Mouse (Mus musculus): ENCODE data around the gene Cldn34c1. TPM values are rescaled to one million over a fixed set of nuclear protein-coding genes. Genes with fewer than 3 reads are reported as not detected.
"Not testable (repeated sequence)": the region's sequence is repeated elsewhere in the genome, so short reads cannot be mapped to it uniquely, and the experiment has no call there.

The Cldn34c1 gene
- 20.8 and 22.9 TPM in 2 replicates for polyA plus RNA-seq (2014; fragmentation: Nextera tagmentation; extraction: Ambion mirVana)

DNA sequence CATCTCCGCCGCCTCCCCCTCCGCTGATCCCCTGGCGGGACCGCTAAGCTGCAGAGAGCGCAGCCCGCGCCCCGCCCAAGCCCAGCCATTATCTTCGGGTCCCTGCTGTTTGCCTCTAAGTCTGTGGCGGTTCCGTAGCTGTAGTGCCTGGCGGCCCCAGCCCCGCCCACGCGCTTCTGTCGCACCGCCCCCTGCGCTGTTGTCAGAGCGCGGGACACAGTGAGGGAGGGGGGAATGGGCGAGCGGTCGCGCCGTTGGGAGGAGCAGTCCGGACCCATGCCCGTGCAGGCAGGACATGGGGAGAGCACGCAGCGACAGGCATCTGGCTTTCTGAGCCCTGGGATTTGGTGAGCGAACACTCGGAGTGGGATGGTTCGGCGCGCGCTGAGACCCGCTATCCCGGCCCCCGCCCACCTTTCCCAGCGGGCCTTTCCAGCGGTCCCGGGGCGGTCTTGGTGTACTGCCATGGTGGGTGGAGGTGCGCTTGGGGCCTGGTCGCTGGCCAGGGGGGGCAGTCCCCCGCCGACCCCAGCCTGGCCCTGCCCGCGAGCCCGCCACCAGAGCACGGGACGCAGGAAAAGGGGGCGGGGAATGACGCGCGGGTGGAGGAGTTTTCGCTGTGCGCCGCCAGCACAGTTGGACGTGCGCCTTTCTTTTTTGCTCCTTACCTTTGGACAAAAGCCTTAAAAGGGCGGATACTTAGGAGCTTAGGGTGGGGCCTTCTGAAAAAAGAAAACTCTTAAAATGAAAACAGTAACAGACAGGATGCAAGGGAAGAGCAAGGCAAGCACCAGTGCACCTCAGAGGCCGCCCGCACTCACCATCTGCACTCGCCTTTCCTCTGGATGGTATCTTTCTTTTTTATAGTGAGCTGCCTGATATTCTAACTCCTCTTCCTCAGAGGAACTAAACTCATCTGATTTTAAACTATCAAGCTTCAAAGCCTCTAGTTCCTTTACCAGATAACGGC is at the start of gene Cldn34c1:
Gene Cldn34c1, plus strand, starts transcription at position 205 of the 970 bp plus-strand sequence.
- Histone ChIP-seq H3K4me3 (ENCODE audit: low read depth, low read length) (peak within 1 kb of the TSS; percentile 49), H3K4me2 (ENCODE audit: low read depth, low read length) (peak within 1 kb of the TSS; percentile 23), H3K4me1 (ENCODE audit: control insufficient read depth, insufficient read depth, low read length) (no peaks in the 10 kb centered on the region), H3K36me3 (replicated peaks; ENCODE audit: control insufficient read depth, insufficient read depth, low read depth, low read length) (no peaks in the 10 kb centered on the region), H3K9ac (replicated peaks; ENCODE audit: low read length) (peak within 1 kb of the TSS; percentile 63), H3K27ac (replicated peaks; ENCODE audit: low read depth, low read length) (peak within 1 kb of the TSS; percentile 83), H3K27me3 (ENCODE audit: control insufficient read depth, insufficient read depth, low read length) (no peaks in the 10 kb centered on the region), H3K9me3 (replicated peaks; ENCODE audit: control insufficient read depth, low read length) (no peaks in the 10 kb centered on the region)
- ATAC-seq (replicated peaks; ENCODE audit: insufficient number of reproducible peaks, low FRiP score, low TSS enrichment, low read depth), result peak; percentile 99
- peak; percentile 82 for DNase-seq (ENCODE audit: low spot score)
- 6% methylated on average over 59 of the region's 66 CpGs for WGBS

DNA sequence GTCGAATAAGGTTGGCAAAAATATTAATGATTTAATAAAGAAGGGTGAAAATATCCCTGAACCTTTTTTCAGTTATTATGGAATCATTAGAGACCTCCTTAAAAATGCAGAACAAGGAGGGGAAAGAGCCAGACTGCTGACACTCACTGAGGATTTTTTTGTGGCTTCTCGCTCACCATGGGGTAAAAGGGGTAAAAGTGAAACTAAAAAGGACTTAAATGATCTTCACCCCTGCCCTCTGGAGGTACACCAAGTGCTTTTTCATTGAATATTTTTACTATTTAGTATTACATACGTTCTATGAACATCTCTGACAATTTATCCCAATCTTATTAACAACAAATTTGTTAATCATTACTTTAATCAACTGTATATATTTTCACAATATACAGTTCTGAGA is 15.9 kb upstream of the Cldn34c1 start:
- Histone ChIP-seq H3K4me2 (ENCODE audit: low read depth, low read length) (no peak overlapping the region), H3K27me3 (ENCODE audit: control insufficient read depth, insufficient read depth, low read length) (no peaks in the 10 kb centered on the region), H3K4me1 (ENCODE audit: control insufficient read depth, insufficient read depth, low read length) (no peaks in the 10 kb centered on the region)

DNA sequence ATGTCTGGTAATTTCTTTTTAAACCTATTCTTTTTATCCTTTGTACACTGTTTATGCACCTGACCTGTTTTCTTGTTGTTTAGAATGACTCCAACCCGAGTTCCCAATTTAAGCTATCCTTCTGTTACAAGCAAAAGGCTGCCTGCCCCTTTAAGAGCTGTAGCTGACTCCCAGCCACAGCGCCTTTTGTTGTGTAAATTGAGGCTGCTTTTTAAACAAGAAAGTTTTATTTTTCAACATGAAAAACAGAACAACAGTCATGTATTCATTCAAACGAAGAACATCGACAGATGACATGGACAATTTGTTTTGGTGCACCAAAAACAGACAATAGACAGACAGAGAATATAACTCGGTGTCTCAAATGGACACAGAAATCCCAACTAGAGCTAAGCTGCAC is 489 bp upstream of the Cldn34c1 start:
- not testable (repeated sequence) for H3K27me3 ChIP-seq (ENCODE audit: control insufficient read depth, insufficient read depth, low read length); H3K9me3 ChIP-seq (replicated peaks; ENCODE audit: control insufficient read depth, low read length); H3K4me2 ChIP-seq (ENCODE audit: low read depth, low read length); H3K36me3 ChIP-seq (replicated peaks; ENCODE audit: control insufficient read depth, insufficient read depth, low read depth, low read length); ATAC-seq (replicated peaks; ENCODE audit: insufficient number of reproducible peaks, low FRiP score, low TSS enrichment, low read depth); H3K4me1 ChIP-seq (ENCODE audit: control insufficient read depth, insufficient read depth, low read length)
- Histone ChIP-seq H3K4me3 (ENCODE audit: low read depth, low read length) (peak overlapping the region; percentile 49), H3K27ac (replicated peaks; ENCODE audit: low read depth, low read length) (peak overlapping the region; percentile 83; the same call in 1 of the 2 replicates), H3K9ac (replicated peaks; ENCODE audit: low read length) (peak overlapping the region; percentile 63)
- peak; percentile 55 for DNase-seq (ENCODE audit: low spot score)
- WGBS, result 13% methylated on average over 5 of the region's 5 CpGs

More for the DNA sequence above, 15.9 kb upstream of the Cldn34c1 start:
- DNase-seq (ENCODE audit: low spot score), result no peak
- no peaks in the 10 kb centered on the region for H3K9me3 ChIP-seq (replicated peaks; ENCODE audit: control insufficient read depth, low read length)
- H3K9ac ChIP-seq (replicated peaks; ENCODE audit: low read length), result no peak overlapping the region
- H3K4me3 ChIP-seq (ENCODE audit: low read depth, low read length), result no peak overlapping the region
- H3K27ac ChIP-seq (replicated peaks; ENCODE audit: low read depth, low read length), result no peak overlapping the region
- H3K36me3 ChIP-seq (replicated peaks; ENCODE audit: control insufficient read depth, insufficient read depth, low read depth, low read length), result no peaks in the 10 kb centered on the region
- ATAC-seq (replicated peaks; ENCODE audit: insufficient number of reproducible peaks, low FRiP score, low TSS enrichment, low read depth), result no peak
- 87% methylated on average over 3 of the region's 3 CpGs for WGBS

DNA sequence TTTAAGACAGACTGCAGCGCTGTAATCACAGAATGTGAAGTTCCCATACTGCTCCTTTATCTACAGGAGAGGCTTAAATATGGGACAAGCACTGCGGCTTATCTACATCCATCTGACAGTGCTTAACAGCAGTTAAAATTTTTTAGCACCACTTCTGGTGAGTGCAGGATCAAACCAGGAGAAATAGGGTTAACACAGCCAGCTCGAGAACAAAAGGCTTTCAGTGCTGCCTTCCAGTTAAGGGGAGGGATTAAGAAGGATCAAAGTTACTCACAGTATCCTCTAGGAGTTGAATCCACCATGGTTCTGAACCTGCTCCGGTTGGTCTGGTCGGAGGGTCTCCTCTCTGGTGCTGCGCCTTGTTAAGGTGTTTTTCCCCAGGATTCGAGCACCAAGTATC is 1.4 kb downstream of the Cldn34c1 start:
- not testable (repeated sequence) for H3K27ac ChIP-seq (replicated peaks; ENCODE audit: low read depth, low read length); H3K36me3 ChIP-seq (replicated peaks; ENCODE audit: control insufficient read depth, insufficient read depth, low read depth, low read length); H3K4me1 ChIP-seq (ENCODE audit: control insufficient read depth, insufficient read depth, low read length); H3K27me3 ChIP-seq (ENCODE audit: control insufficient read depth, insufficient read depth, low read length); H3K9me3 ChIP-seq (replicated peaks; ENCODE audit: control insufficient read depth, low read length); ATAC-seq (replicated peaks; ENCODE audit: insufficient number of reproducible peaks, low FRiP score, low TSS enrichment, low read depth)
- peak; percentile 49 for DNase-seq (ENCODE audit: low spot score)
- 10% methylated on average over 7 of the region's 7 CpGs for WGBS
- Histone ChIP-seq H3K4me2 (ENCODE audit: low read depth, low read length) (peak overlapping the region; percentile 23), H3K9ac (replicated peaks; ENCODE audit: low read length) (peak overlapping the region; percentile 25; the same call in 1 of the 2 replicates), H3K4me3 (ENCODE audit: low read depth, low read length) (peak overlapping the region; percentile 49)

DNA sequence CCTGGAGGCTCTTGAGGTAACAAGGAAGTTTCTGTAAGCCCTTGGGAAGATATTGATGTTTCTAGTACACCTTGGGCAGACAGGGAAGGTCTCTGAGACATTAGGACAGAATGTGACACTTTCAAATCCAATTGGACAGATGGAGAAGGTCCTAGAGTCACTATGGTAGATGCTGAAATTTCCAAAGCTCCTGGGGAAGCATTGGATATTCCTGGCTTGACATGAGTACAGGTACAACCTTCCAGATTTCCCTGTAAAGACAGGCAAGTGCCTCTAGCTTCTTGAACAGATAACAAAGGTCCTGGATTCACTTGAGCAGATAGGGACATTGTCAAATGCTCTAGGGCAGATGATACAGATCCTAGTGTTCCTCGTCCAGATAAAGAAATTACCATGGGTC is 119.1 kb downstream of the Cldn34c1 start, which contains the start of gene Srsx:
Gene Srsx, minus strand, starts transcription at position 101 of the 400 bp plus-strand sequence.
- not testable (repeated sequence) for DNase-seq (ENCODE audit: low spot score)
- WGBS, result no CpG with 5 or more reads among the region's 1 CpGs

More for the DNA sequence above, 119.1 kb downstream of the Cldn34c1 start, which contains the start of gene Srsx:
- not testable (repeated sequence) for H3K4me2 ChIP-seq (ENCODE audit: low read depth, low read length); H3K36me3 ChIP-seq (replicated peaks; ENCODE audit: control insufficient read depth, insufficient read depth, low read depth, low read length); H3K4me3 ChIP-seq (ENCODE audit: low read depth, low read length); ATAC-seq (replicated peaks; ENCODE audit: insufficient number of reproducible peaks, low FRiP score, low TSS enrichment, low read depth); H3K27me3 ChIP-seq (ENCODE audit: control insufficient read depth, insufficient read depth, low read length); H3K9me3 ChIP-seq (replicated peaks; ENCODE audit: control insufficient read depth, low read length); H3K9ac ChIP-seq (replicated peaks; ENCODE audit: low read length); H3K27ac ChIP-seq (replicated peaks; ENCODE audit: low read depth, low read length); H3K4me1 ChIP-seq (ENCODE audit: control insufficient read depth, insufficient read depth, low read length)

Other genes starting within 250 kb of the Cldn34c1 start
- gene Gm17521, start 73.8 kb upstream of the Cldn34c1 start, polyA plus RNA-seq (2014; fragmentation: Nextera tagmentation; extraction: Ambion mirVana), result not detected in 2 replicates
- gene Srsx, start 119.0 kb downstream of the Cldn34c1 start, polyA plus RNA-seq (2014; fragmentation: Nextera tagmentation; extraction: Ambion mirVana), result not detected in 2 replicates
- not detected in 2 replicates for gene Gm17577, start 143.4 kb downstream of the Cldn34c1 start, polyA plus RNA-seq (2014; fragmentation: Nextera tagmentation; extraction: Ambion mirVana)

All from embryonic facial prominence, embryonic 11.5 days (tissue).